ENCODE assay signal across 9 mouse cellular contexts in genomic region chr6:49269200-49269599, GRCm38 (mm10). TPM values are rescaled to one million over a fixed set of nuclear protein-coding genes. Genes with fewer than 3 reads are reported as not detected.
A peak's percentile ranks its signal among the peaks of the same experiment; 100 is the strongest.
DNase-seq lines count a peak whose midpoint lies in the region; ATAC-seq and TF ChIP-seq lines count a peak whose summit lies in the region.
"Had no signal": no experiment of that assay in that cellular context is flagged by ENCODE, and none has a peak within 500 bp of the region (broad histone marks: within the 10 kb centered on the region; RNA-seq: fewer than 3 reads in every experiment).

No protein-coding gene starts in this region.

- H3K27ac ChIP-seq in intestine, postnatal 0 days (ENCODE audit: low read depth, low read length), result no peak overlapping the region
- no peak overlapping the region for H3K27ac ChIP-seq in limb, embryonic 11.5 days (replicated peaks; ENCODE audit: low read depth, low read length)
- H3K27ac ChIP-seq in stomach, postnatal 0 days (replicated peaks), result no peak overlapping the region
- H3K27ac ChIP-seq: embryonic facial prominence, embryonic 15.5 days had no signal

- WGBS in intestine, postnatal 0 days, result 20% methylated on average over 5 of the region's 5 CpGs
- WGBS in limb, embryonic 11.5 days, result 30% methylated on average over 5 of the region's 5 CpGs
- WGBS in stomach, postnatal 0 days, result 17% methylated on average over 5 of the region's 5 CpGs

- H3K27me3 ChIP-seq in intestine, postnatal 0 days (replicated peaks; ENCODE audit: control insufficient read depth, insufficient read depth, low read length), result no peaks in the 10 kb centered on the region
- no peaks in the 10 kb centered on the region for H3K27me3 ChIP-seq in limb, embryonic 11.5 days (ENCODE audit: control insufficient read depth, insufficient read depth, low read length)
- H3K27me3 ChIP-seq in stomach, postnatal 0 days (ENCODE audit: control insufficient read depth, insufficient read depth, low read length), result no peaks in the 10 kb centered on the region
- H3K27me3 ChIP-seq: embryonic facial prominence, embryonic 15.5 days had no signal

- H3K9me3 ChIP-seq in intestine, postnatal 0 days (ENCODE audit: control insufficient read depth), result no peaks in the 10 kb centered on the region
- no peaks in the 10 kb centered on the region for H3K9me3 ChIP-seq in limb, embryonic 11.5 days (ENCODE audit: control insufficient read depth, low read length)
- no peaks in the 10 kb centered on the region for H3K9me3 ChIP-seq in stomach, postnatal 0 days (ENCODE audit: control insufficient read depth, low read length)
- H3K9me3 ChIP-seq: embryonic facial prominence, embryonic 15.5 days had no signal

- H3K9ac ChIP-seq in intestine, postnatal 0 days (ENCODE audit: low read depth, low read length), result no peak overlapping the region
- H3K9ac ChIP-seq in limb, embryonic 11.5 days (ENCODE audit: low read length), result no peak overlapping the region
- H3K9ac ChIP-seq in stomach, postnatal 0 days (ENCODE audit: low read length), result no peak overlapping the region
- H3K9ac ChIP-seq: embryonic facial prominence, embryonic 15.5 days had no signal

- peak; percentile 52 for ATAC-seq in activated CD4-positive, CD25-positive, alpha-beta regulatory T cell, adult 4 months
- ATAC-seq in common myeloid progenitor, adult 5-6 weeks (replicated peaks; ENCODE audit: low read depth, poor library complexity, severe bottlenecking), result peak; percentile 93
- 0 out of 2 replicates have a peak, but pooled peaks have one; percentile 42 for ATAC-seq in intestine, postnatal 0 days
- no peak for ATAC-seq in limb, embryonic 11.5 days (ENCODE audit: insufficient number of reproducible peaks, low FRiP score, low TSS enrichment, low read depth)
- peak; percentile 73; the same call in 1 of the 2 replicates for ATAC-seq in stomach, postnatal 0 days (ENCODE audit: low FRiP score, low TSS enrichment)

- no peaks in the 10 kb centered on the region for H3K4me1 ChIP-seq in intestine, postnatal 0 days (replicated peaks; ENCODE audit: control insufficient read depth, insufficient read depth, low read length)
- H3K4me1 ChIP-seq in limb, embryonic 11.5 days (ENCODE audit: control insufficient read depth, insufficient read depth, low read length), result no peaks in the 10 kb centered on the region; the same call in 1 of the 2 replicates
- no peaks in the 10 kb centered on the region for H3K4me1 ChIP-seq in stomach, postnatal 0 days (replicated peaks; ENCODE audit: control insufficient read depth, insufficient read depth)
- H3K4me1 ChIP-seq: embryonic facial prominence, embryonic 15.5 days had no signal

- no peak overlapping the region for H3K4me2 ChIP-seq in intestine, postnatal 0 days (replicated peaks; ENCODE audit: low read depth)
- no peak overlapping the region for H3K4me2 ChIP-seq in limb, embryonic 11.5 days (ENCODE audit: low read depth, severe bottlenecking)
- no peak overlapping the region for H3K4me2 ChIP-seq in stomach, postnatal 0 days (replicated peaks; ENCODE audit: low read depth)
- H3K4me2 ChIP-seq: embryonic facial prominence, embryonic 15.5 days had no signal

- peak; percentile 79 for DNase-seq in 416B (ENCODE audit: low read depth)
- DNase-seq in gastrocnemius, adult 8-10 months (ENCODE audit: low spot score in 2 of 2), result peak; percentile 41 to 50
- peak; percentile 86 for DNase-seq in limb, embryonic 11.5 days (ENCODE audit: low spot score)
- peak; percentile 87 for DNase-seq in naive thymus-derived CD4-positive, alpha-beta T cell, adult 2 months (ENCODE audit: low read depth)
- peak; percentile 83 for DNase-seq in stomach, postnatal 0 days (ENCODE audit: low spot score)

- H3K4me3 ChIP-seq in intestine, postnatal 0 days (ENCODE audit: low read depth, low read length), result no peak overlapping the region
- no peak overlapping the region for H3K4me3 ChIP-seq in limb, embryonic 11.5 days (ENCODE audit: low read depth, low read length)
- no peak overlapping the region for H3K4me3 ChIP-seq in stomach, postnatal 0 days (ENCODE audit: low read depth, low read length)
- H3K4me3 ChIP-seq: embryonic facial prominence, embryonic 15.5 days had no signal

- TF ChIP-seq EP300 in stomach, postnatal 0 days (optimal IDR thresholded peaks at IDR 0.05), result no peak

- peak; percentile 90 for TF ChIP-seq CTCF in intestine, postnatal 0 days (IDR thresholded peaks at IDR 0.05; ENCODE audit: low read depth)
- peak; percentile 91 for TF ChIP-seq CTCF in stomach, postnatal 0 days (IDR thresholded peaks at IDR 0.05; ENCODE audit: low read depth)

- no peaks in the 10 kb centered on the region for H3K36me3 ChIP-seq in intestine, postnatal 0 days (ENCODE audit: control insufficient read depth, insufficient read depth)
- no peaks in the 10 kb centered on the region for H3K36me3 ChIP-seq in limb, embryonic 11.5 days (ENCODE audit: control insufficient read depth, insufficient read depth, low read length)
- no peaks in the 10 kb centered on the region for H3K36me3 ChIP-seq in stomach, postnatal 0 days (ENCODE audit: control insufficient read depth, insufficient read depth, low read length)
- H3K36me3 ChIP-seq: embryonic facial prominence, embryonic 15.5 days had no signal

RNA-seq across cellular contexts. Expression of gene Tra2a, which starts 5.4 kb away (rescaled TPM):
- polyA plus RNA-seq in activated CD4-positive, CD25-positive, alpha-beta regulatory T cell, adult 4 months (2017; shearing (Covaris generic)), result 10 to 100 TPM; 29.2 to 30.3 TPM
- total RNA-seq in common myeloid progenitor, adult 5-6 weeks (2017), result 160 and 162 TPM in 2 replicates
- 10 to 100 TPM; 11.4 to 15.3 (median 14.3) TPM for total RNA-seq in gastrocnemius, adult 8-10 months (2022)
- polyA plus RNA-seq in intestine, postnatal 0 days (2015; fragmentation: Nextera tagmentation; extraction: Ambion mirVana), result 30.2 and 30.5 TPM in 2 replicates
- polyA plus RNA-seq in limb, embryonic 11.5 days (2014; fragmentation: Nextera tagmentation; extraction: Ambion mirVana), result 64.2 and 75.1 TPM in 2 replicates
- 34.6 and 35.4 TPM in 2 replicates for polyA plus RNA-seq in stomach, postnatal 0 days (2015; fragmentation: Nextera tagmentation; extraction: Ambion mirVana)

RNA-seq across cellular contexts. Expression of gene Ccdc126, which starts 49.9 kb away (rescaled TPM):
- polyA plus RNA-seq in activated CD4-positive, CD25-positive, alpha-beta regulatory T cell, adult 4 months (2017; shearing (Covaris generic)), result 10 to 100 TPM; 11.1 to 14.8 TPM
- total RNA-seq in common myeloid progenitor, adult 5-6 weeks (2017), result 0.58 and 5.1 TPM in 2 replicates
- total RNA-seq in gastrocnemius, adult 8-10 months (2022), result 1 to 10 TPM; 1.6 to 2.2 (median 1.8) TPM
- polyA plus RNA-seq in intestine, postnatal 0 days (2015; fragmentation: Nextera tagmentation; extraction: Ambion mirVana), result 7.7 and 9.2 TPM in 2 replicates
- polyA plus RNA-seq in limb, embryonic 11.5 days (2014; fragmentation: Nextera tagmentation; extraction: Ambion mirVana), result 7.2 and 7.3 TPM in 2 replicates
- polyA plus RNA-seq in stomach, postnatal 0 days (2015; fragmentation: Nextera tagmentation; extraction: Ambion mirVana), result 7.4 and 8.4 TPM in 2 replicates

RNA-seq across cellular contexts. Expression of gene Igf2bp3, which starts 54.4 kb away (rescaled TPM):
- polyA plus RNA-seq in activated CD4-positive, CD25-positive, alpha-beta regulatory T cell, adult 4 months (2017; shearing (Covaris generic)), result 1 to 10 TPM; 2.5 to 4.6 TPM
- 0.18 and 0.19 TPM in 2 replicates for total RNA-seq in common myeloid progenitor, adult 5-6 weeks (2017)
- total RNA-seq in gastrocnemius, adult 8-10 months (2022), result under 1 TPM; 0.10 to 0.19 (median 0.16) TPM
- 54.7 and 56.3 TPM in 2 replicates for polyA plus RNA-seq in intestine, postnatal 0 days (2015; fragmentation: Nextera tagmentation; extraction: Ambion mirVana)
- polyA plus RNA-seq in limb, embryonic 11.5 days (2014; fragmentation: Nextera tagmentation; extraction: Ambion mirVana), result 140 and 155 TPM in 2 replicates
- 40.7 and 43.6 TPM in 2 replicates for polyA plus RNA-seq in stomach, postnatal 0 days (2015; fragmentation: Nextera tagmentation; extraction: Ambion mirVana)
